Mouse (Mus musculus) stomach, embryonic 16.5 days (tissue): ENCODE measurements around the gene Mrgprh. TPM values are rescaled to one million over a fixed set of nuclear protein-coding genes. Genes with fewer than 3 reads are reported as not detected.

Experiments used
- ATAC-seq: fragments of 200-750 bp; cut with Nextera tagmentation; 2 replicates; pipeline ENCODE4 v1.8.0; 2017; ENCODE audit warnings: moderate number of reproducible peaks, moderate TSS enrichment; ENCODE audit not compliant: insufficient read depth, low FRiP score
- H3K27ac ChIP-seq: fragments of 300-500 bp; sonication (generic); 2 replicates; pipeline ENCODE4 v1.5.1; 2014; ENCODE audit warnings: low read length
- H3K27me3 ChIP-seq: fragments of 300-500 bp; sonication (generic); 2 replicates; pipeline ENCODE4 v1.6.1; 2014; ENCODE audit warnings: low read length, control low read depth, mixed read lengths; ENCODE audit not compliant: control insufficient read depth, insufficient read depth
- H3K36me3 ChIP-seq: fragments of 300-500 bp; sonication (generic); 2 replicates; pipeline ENCODE4 v1.6.1; 2014; ENCODE audit warnings: low read length; ENCODE audit not compliant: control insufficient read depth, insufficient read depth
- H3K4me1 ChIP-seq: fragments of 300-500 bp; sonication (generic); 2 replicates; pipeline ENCODE4 v1.6.1; 2014; ENCODE audit warnings: low read length, control low read depth, mixed read lengths; ENCODE audit not compliant: control insufficient read depth, insufficient read depth
- H3K4me2 ChIP-seq: fragments of 300-500 bp; sonication (generic); 2 replicates; pipeline ENCODE4 v1.6.1; 2014; ENCODE audit warnings: low read depth, low read length, mixed read lengths
- H3K4me3 ChIP-seq: fragments of 300-500 bp; sonication (generic); replicated peaks from 2 replicates; pipeline ENCODE4 v1.5.1; 2014; ENCODE audit warnings: mild to moderate bottlenecking, low read length
- H3K9ac ChIP-seq: fragments of 300-500 bp; sonication (generic); 2 replicates; pipeline ENCODE4 v1.6.1; 2014; ENCODE audit warnings: low read length
- H3K9me3 ChIP-seq: fragments of 300-500 bp; sonication (generic); replicated peaks from 2 replicates; pipeline ENCODE4 v1.6.1; 2016; ENCODE audit warnings: low read length, control low read depth; ENCODE audit not compliant: control insufficient read depth
- WGBS: fragments of 180-500 bp; shearing (Covaris S2); extraction: QIAGEN DNeasy Blood & Tissue Kit; methylation state at CpG from one replicate; pipeline ENCODE4 v1.1.7; 2014; 5-methylcytosine and 5-hydroxymethylcytosine counted together
- polyA plus RNA-seq: library from polyadenylated mRNA; unstranded; fragments of >200 nt; fragmentation: Nextera tagmentation; extraction: Ambion mirVana; gene quantifications from 2 replicates; pipeline ENCODE4 v1.2.1, GENCODE M21; 2015

The Mrgprh gene
- polyA plus RNA-seq, 1 experiment from 2014 or later, result 0.09 TPM

DNA sequence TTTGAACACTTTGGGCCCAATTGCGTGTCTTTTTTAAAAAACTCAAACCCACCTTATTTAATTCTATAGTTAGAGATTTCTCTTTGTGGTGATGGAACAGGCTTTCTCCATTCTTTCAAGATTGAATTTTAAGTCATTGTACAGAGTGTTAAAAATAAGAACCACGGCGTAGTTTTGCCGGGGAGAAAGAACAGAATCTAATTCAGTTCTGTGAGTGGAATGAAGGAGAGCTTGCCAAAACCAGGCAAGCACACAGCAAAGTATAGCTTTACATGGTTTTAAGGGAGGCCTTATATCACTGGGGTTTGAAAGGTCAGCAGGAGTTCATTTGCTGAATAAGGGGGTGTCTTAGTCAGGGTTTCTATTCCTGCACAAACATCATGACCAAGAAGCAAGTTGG is 31.3 kb upstream of the Mrgprh start:
- H3K27ac ChIP-seq, result no peak overlapping the region
- H3K27me3 ChIP-seq, result no peaks in the 10 kb centered on the region
- H3K4me2 ChIP-seq, result no peak overlapping the region
- H3K9me3 ChIP-seq, result no peaks in the 10 kb centered on the region
- H3K36me3 ChIP-seq, result no peaks in the 10 kb centered on the region
- ATAC-seq, result no peak
- H3K4me1 ChIP-seq, result peaks cover 8% of the 10 kb centered on the region
- 74% methylated on average over 4 of the region's 4 CpGs for WGBS
- H3K9ac ChIP-seq, result no peak overlapping the region
- no peak overlapping the region for H3K4me3 ChIP-seq

DNA sequence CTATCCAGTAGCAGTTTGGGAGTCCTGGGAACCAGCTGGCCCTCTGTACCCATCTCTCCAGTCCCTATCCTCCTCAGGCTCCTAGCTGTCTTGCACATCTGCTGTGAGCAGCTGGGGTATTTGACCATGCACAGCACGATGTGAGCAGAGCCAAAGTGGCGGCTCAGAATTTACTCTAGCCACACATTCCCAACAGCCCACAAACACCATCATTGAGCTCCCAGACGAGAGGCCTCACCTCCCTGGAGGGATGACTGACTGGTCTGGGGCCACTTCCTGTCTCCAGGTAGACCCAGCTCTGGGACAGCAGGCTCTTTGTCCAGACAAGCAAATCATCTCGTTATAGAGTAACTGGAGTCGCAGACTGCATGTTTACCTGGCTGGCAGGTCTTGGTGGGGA is 30.0 kb upstream of the Mrgprh start:
- no peak overlapping the region for H3K4me2 ChIP-seq

DNA sequence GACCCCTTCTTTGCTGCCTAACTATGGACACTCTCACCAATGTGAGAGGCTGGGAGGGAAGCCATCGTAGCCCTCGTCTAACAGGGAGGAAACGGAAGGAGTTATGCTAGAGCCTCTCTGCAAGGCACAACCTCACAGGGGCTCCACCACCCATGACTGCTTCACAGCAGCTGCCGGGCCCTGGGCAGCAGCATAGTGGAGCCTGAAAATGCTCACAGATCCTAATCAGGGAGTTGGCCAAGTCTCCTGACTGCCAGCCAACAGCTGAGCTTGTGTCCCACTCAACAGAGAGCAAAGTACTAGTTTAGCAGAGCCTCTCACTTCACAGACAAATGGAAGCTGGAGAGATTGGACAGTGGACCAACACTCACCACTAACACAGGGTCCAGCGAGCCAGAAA is 29.4 kb upstream of the Mrgprh start:
- ATAC-seq, result no peak
- Histone ChIP-seq H3K9me3 (no peaks in the 10 kb centered on the region), H3K27ac (no peak overlapping the region), H3K4me2 (no peak overlapping the region), H3K27me3 (no peaks in the 10 kb centered on the region), H3K36me3 (no peaks in the 10 kb centered on the region), H3K4me1 (peaks cover 8% of the 10 kb centered on the region), H3K9ac (no peak overlapping the region), H3K4me3 (no peak overlapping the region)
- WGBS, result 79% methylated on average over 5 of the region's 5 CpGs

More for the DNA sequence above, 30.0 kb upstream of the Mrgprh start:
- Histone ChIP-seq H3K9me3 (no peaks in the 10 kb centered on the region), H3K36me3 (no peaks in the 10 kb centered on the region), H3K27ac (no peak overlapping the region), H3K4me1 (peaks cover 8% of the 10 kb centered on the region), H3K4me3 (no peak overlapping the region), H3K27me3 (no peaks in the 10 kb centered on the region), H3K9ac (no peak overlapping the region)
- 19% methylated on average over 5 of the region's 5 CpGs for WGBS
- no peak; the same call in 1 of the 2 replicates for ATAC-seq

GRCm38 (mm10) chr17:12847736-12848135 is 28.1 kb upstream of the Mrgprh start:
- no peak overlapping the region for H3K9ac ChIP-seq
- no peak for ATAC-seq
- no peaks in the 10 kb centered on the region for H3K36me3 ChIP-seq
- H3K9me3 ChIP-seq, result no peaks in the 10 kb centered on the region
- no peak overlapping the region for H3K27ac ChIP-seq
- H3K4me2 ChIP-seq, result no peak overlapping the region
- H3K27me3 ChIP-seq, result no peaks in the 10 kb centered on the region
- peaks cover 8% of the 10 kb centered on the region for H3K4me1 ChIP-seq
- H3K4me3 ChIP-seq, result no peak overlapping the region
- WGBS, result 64% methylated on average over 4 of the region's 4 CpGs

- no peak for ATAC-seq
- WGBS, result 83% methylated on average over 8 of the region's 8 CpGs
- peaks cover 8% of the 10 kb centered on the region for H3K4me1 ChIP-seq
Observed at GRCm38 (mm10) chr17:12849778-12850382, 26.0 kb upstream of the Mrgprh start.

DNA sequence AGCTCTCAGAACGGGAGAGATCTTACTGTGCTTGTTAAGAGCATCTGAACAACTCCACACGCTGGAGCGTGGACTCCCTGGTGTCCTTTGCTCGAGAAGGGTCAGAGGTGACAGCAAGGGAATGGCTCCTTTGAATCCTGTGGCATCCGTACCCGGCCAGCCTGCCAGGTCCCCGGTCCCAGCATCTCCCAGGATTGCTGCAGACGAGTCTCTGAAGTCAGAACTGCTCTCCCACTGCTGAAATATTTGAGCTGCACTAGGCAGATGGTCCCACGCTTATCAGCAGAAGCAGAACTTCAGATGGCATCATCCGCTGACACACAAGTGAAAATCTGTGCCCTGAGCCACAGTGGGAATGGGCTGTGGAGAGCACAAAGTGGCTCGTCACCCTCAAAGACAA is 24.1 kb upstream of the Mrgprh start:
- no peak overlapping the region for H3K27ac ChIP-seq
- no peaks in the 10 kb centered on the region for H3K27me3 ChIP-seq
- no peaks in the 10 kb centered on the region for H3K9me3 ChIP-seq
- H3K36me3 ChIP-seq, result no peaks in the 10 kb centered on the region
- no peak overlapping the region for H3K4me3 ChIP-seq
- 0 out of 2 replicates have a peak, but pooled peaks cover under 1% of the 10 kb centered on the region for H3K4me1 ChIP-seq
- no peak overlapping the region for H3K4me2 ChIP-seq
- H3K9ac ChIP-seq, result no peak overlapping the region
- ATAC-seq, result no peak
- 78% methylated on average over 11 of the region's 11 CpGs for WGBS

More at GRCm38 (mm10) chr17:12849778-12850382, 26.0 kb upstream of the Mrgprh start:
- H3K36me3 ChIP-seq, result no peaks in the 10 kb centered on the region
- no peak overlapping the region for H3K9ac ChIP-seq
- no peak overlapping the region for H3K4me2 ChIP-seq
- no peaks in the 10 kb centered on the region for H3K9me3 ChIP-seq
- H3K27ac ChIP-seq, result no peak overlapping the region
- H3K4me3 ChIP-seq, result no peak overlapping the region
- no peaks in the 10 kb centered on the region for H3K27me3 ChIP-seq

DNA sequence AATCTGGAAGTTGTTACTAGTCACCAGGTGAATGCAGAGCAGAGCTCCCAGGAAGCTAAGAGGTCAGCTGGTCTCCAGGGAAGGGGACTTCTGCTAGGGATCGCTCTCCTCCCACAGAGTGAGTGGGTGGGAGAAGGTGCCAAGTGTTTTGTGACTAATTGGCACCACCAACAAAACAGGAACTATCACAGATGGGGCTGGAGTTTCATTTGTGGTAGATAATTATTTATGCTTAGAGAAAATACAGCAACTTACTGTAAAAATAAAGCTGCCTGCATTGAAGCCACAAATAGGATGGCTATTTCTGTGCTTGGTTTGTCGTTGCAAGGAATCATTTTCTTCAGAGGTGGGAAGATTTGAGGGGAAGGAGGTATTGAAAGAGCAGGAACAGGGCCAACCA is 22.0 kb upstream of the Mrgprh start:
- no peak for ATAC-seq
- no peak overlapping the region for H3K4me2 ChIP-seq
- H3K9me3 ChIP-seq, result no peaks in the 10 kb centered on the region
- no peak overlapping the region for H3K9ac ChIP-seq
- no peaks in the 10 kb centered on the region for H3K27me3 ChIP-seq
- H3K36me3 ChIP-seq, result no peaks in the 10 kb centered on the region
- no peaks in the 10 kb centered on the region for H3K4me1 ChIP-seq
- H3K27ac ChIP-seq, result no peak overlapping the region
- no peak overlapping the region for H3K4me3 ChIP-seq
- WGBS, result 89% methylated on average over 2 of the region's 2 CpGs

DNA sequence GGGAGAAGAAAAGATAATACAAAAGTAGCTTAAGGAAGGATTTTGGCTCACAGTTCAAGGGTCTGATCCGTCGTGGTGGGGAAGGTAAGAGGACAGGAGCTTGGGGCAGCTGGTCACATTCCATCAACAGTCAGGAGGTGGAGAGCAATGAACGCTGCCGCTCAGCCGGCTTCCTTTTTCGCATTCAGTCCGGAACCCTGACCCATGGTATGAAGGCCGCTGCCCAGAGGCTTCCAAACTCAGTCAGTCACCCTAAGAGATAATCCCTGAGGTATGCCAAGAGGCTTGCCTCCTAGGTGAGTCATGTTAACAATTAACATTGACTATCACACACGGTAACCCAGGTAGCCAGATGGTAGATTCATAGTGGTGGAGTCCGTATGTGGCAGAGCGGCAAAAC is 21.4 kb upstream of the Mrgprh start:
- Histone ChIP-seq H3K4me1 (no peaks in the 10 kb centered on the region), H3K9ac (no peak overlapping the region), H3K36me3 (no peaks in the 10 kb centered on the region), H3K4me2 (no peak overlapping the region), H3K27ac (no peak overlapping the region), H3K9me3 (no peaks in the 10 kb centered on the region), H3K27me3 (no peaks in the 10 kb centered on the region), H3K4me3 (no peak overlapping the region)
- ATAC-seq, result no peak
- 91% methylated on average over 11 of the region's 11 CpGs for WGBS

DNA sequence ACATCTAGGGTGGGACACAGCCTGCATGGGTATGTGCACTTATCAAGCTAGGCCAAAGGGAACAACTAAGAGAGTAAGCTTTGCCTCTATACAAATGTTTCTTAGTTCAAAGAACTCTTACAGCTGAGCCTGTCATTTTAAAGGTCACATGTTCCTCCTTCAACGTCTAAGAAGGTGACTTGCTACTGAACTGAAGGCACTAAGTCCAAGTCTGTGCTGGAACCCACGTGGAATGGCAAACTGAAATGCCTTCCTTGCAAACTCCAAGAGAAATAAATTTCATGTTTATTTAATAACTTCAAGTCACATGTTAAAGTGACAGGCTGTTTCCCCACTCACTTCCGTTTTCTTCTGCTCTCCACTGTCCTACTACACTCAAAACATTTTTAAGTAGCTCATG is 18.4 kb upstream of the Mrgprh start:
- H3K9ac ChIP-seq, result no peak overlapping the region
- no peak overlapping the region for H3K4me2 ChIP-seq
- no peak overlapping the region for H3K27ac ChIP-seq
- no peaks in the 10 kb centered on the region for H3K9me3 ChIP-seq
- no peaks in the 10 kb centered on the region for H3K27me3 ChIP-seq
- no peak for ATAC-seq
- WGBS, result 33% methylated on average over 3 of the region's 3 CpGs
- no peaks in the 10 kb centered on the region for H3K4me1 ChIP-seq
- no peaks in the 10 kb centered on the region for H3K36me3 ChIP-seq
- H3K4me3 ChIP-seq, result no peak overlapping the region
